Mouse (Mus musculus): ENCODE measurements around the gene Srprb.

DNA sequence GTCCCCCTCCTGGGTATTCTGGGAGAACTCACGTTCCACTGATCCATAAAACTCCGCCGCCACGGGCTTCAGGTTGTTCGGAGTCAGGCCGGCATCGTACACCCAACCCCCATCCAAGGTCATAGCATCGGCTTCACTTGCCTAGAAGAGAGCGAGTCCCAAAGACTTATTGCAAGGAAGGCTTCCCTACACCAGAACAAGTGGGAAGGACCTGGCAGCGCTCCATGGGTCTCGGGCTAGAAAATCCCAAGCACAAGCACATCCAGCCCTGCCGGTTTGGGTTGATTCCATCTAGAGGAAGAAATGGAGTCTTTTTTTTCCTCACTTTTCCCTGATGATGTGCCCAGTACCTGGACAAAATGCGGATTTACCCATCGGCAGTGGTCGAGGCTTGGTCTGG, 24.9 kb upstream of the Srprb start:
- TF ChIP-seq CTCF (IDR thresholded peaks at IDR 0.05; ENCODE audit: low read depth, low read length) = no peak
- TF ChIP-seq GATA1 (IDR thresholded peaks at IDR 0.05; ENCODE audit: borderline replicate concordance, low read length) = no peak
- no peak for TF ChIP-seq TAL1 (conservative IDR thresholded peaks at IDR 0.05; ENCODE audit: low read depth, low read length)
